Mouse (Mus musculus): ENCODE measurements at regions not wholly inside any gene's neighbourhood (a gene's known extent, or its start where the extent isn't known, plus 50 kb on each side); places are given as distances from the start of the nearest gene placed in this dataset.
A peak's percentile ranks its signal among the peaks of the same experiment; 100 is the strongest.

- no peak overlapping the region for H3K4me3 ChIP-seq
- 53% methylated on average over 6 of the region's 6 CpGs for WGBS
- H3K27ac ChIP-seq = no peak overlapping the region
- ATAC-seq (ENCODE audit: low FRiP score) = peak; percentile 68; the same call in 1 of the 2 replicates
- no peaks in the 10 kb centered on the region for H3K27me3 ChIP-seq
- H3K4me1 ChIP-seq = no peaks in the 10 kb centered on the region
- H3K36me3 ChIP-seq = no peaks in the 10 kb centered on the region
- H3K9ac ChIP-seq = no peak overlapping the region
- no peaks in the 10 kb centered on the region for H3K9me3 ChIP-seq (replicated peaks)
- no peak overlapping the region for H3K4me2 ChIP-seq (replicated peaks)
Observed at GRCm38 (mm10) chr6:71057209-71057858, 86.9 kb downstream of the Thnsl2 start.

DNA sequence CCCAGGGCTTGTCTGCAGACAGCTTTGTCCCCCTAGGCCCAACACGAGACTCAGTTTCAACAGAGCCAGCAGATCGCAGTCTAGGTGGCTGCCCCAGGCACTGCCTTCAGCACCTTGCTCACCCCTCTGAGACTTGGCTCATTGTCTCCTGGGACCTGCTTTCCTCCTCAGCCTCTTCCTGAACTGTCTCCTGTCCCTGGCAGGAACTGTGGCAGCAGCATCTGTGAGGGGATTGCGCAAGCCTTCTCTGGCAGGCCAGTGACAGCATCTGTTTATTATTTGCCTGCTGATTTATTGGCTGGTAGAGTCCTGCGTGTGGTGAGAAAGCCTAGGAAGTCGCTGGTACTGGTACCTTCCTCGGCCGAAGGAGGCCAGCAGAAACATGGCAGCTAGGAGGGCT is 84.1 kb downstream of the Thnsl2 start:
- Histone ChIP-seq H3K27ac (no peak overlapping the region), H3K4me1 (no peaks in the 10 kb centered on the region), H3K27me3 (no peaks in the 10 kb centered on the region), H3K36me3 (no peaks in the 10 kb centered on the region), H3K4me3 (no peak overlapping the region), H3K9me3 (replicated peaks) (no peaks in the 10 kb centered on the region), H3K4me2 (replicated peaks) (no peak overlapping the region), H3K9ac (no peak overlapping the region)
- WGBS = 71% methylated on average over 7 of the region's 7 CpGs
- ATAC-seq (ENCODE audit: low FRiP score) = no peak

DNA sequence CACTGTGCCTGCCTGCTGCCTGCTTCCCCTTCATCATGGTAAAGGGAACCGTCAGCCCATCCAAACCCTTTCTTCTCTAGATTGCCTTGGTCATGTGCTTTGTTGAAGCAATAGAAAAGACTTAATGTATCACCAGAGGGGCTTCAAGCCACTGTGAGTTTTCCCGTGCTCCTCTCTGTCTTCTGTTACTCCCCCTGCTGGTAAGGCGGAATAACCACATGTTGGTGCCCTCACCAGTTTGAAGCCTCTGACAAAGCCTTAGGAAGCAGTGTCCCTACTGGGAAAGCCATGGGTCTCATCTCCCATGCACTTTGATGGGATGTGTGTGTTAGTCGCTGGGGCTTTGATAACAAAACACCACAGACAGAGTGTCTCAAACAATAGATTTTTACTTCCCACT is 81.3 kb downstream of the Thnsl2 start:
- Histone ChIP-seq H3K4me2 (replicated peaks) (no peak overlapping the region), H3K27me3 (no peaks in the 10 kb centered on the region), H3K4me1 (no peaks in the 10 kb centered on the region), H3K27ac (no peak overlapping the region), H3K36me3 (no peaks in the 10 kb centered on the region), H3K4me3 (no peak overlapping the region), H3K9ac (no peak overlapping the region), H3K9me3 (replicated peaks) (no peaks in the 10 kb centered on the region)
- 80% methylated on average over 4 of the region's 4 CpGs for WGBS
- ATAC-seq (ENCODE audit: low FRiP score) = no peak

GRCm38 (mm10) chr6:71065428-71065827 is 78.8 kb downstream of the Thnsl2 start:
- no peak for ATAC-seq (ENCODE audit: low FRiP score)

GRCm38 (mm10) chr6:71069229-71069628 is 75.0 kb downstream of the Thnsl2 start:
- Histone ChIP-seq H3K9me3 (replicated peaks) (no peaks in the 10 kb centered on the region), H3K4me3 (no peak overlapping the region), H3K27me3 (no peaks in the 10 kb centered on the region), H3K27ac (no peak overlapping the region), H3K4me1 (no peaks in the 10 kb centered on the region), H3K9ac (no peak overlapping the region), H3K4me2 (replicated peaks) (no peak overlapping the region), H3K36me3 (no peaks in the 10 kb centered on the region)
- no peak for ATAC-seq (ENCODE audit: low FRiP score)
- 60% methylated on average over 4 of the region's 4 CpGs for WGBS

More at GRCm38 (mm10) chr6:71065428-71065827, 78.8 kb downstream of the Thnsl2 start:
- Histone ChIP-seq H3K4me2 (replicated peaks) (no peak overlapping the region), H3K9ac (no peak overlapping the region), H3K27me3 (no peaks in the 10 kb centered on the region), H3K4me1 (no peaks in the 10 kb centered on the region), H3K27ac (no peak overlapping the region), H3K36me3 (no peaks in the 10 kb centered on the region), H3K9me3 (replicated peaks) (no peaks in the 10 kb centered on the region), H3K4me3 (no peak overlapping the region)
- 77% methylated on average over 6 of the region's 6 CpGs for WGBS

DNA sequence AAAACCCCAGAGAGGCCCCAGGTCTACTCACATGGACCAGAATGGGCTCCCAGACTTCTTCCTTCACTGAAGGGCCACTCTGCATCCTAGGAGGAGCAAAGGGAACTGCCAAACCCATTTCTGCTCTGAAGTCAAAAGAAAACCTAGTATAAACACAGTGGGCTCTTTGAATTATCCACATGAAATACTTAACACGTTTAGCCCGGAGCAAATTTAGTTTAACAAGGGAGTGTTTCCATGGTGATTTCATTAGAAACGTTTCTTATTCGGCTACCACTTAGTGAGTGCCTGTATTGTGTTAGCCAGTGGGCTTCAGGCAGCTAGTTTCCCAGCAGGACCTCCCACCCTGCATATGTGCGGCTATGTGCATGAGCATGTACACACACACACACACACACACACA is 69.4 kb downstream of the Thnsl2 start:
- H3K4me3 ChIP-seq = no peak overlapping the region
- H3K4me2 ChIP-seq (replicated peaks) = no peak overlapping the region
- H3K27me3 ChIP-seq = no peaks in the 10 kb centered on the region
- H3K4me1 ChIP-seq = peaks cover 4% of the 10 kb centered on the region; the same call in 1 of the 2 replicates
- H3K36me3 ChIP-seq = no peaks in the 10 kb centered on the region
- H3K9ac ChIP-seq = no peak overlapping the region
- peak; percentile 60; the same call in 1 of the 2 replicates for ATAC-seq (ENCODE audit: low FRiP score)
- H3K9me3 ChIP-seq (replicated peaks) = no peaks in the 10 kb centered on the region
- 26% methylated on average over 5 of the region's 5 CpGs for WGBS
- no peak overlapping the region for H3K27ac ChIP-seq

Measured in hindbrain, embryonic 12.5 days (tissue).